In genomic region chr13:42056712-42057332, GRCm38 (mm10) we compare ENCODE assay signal across 1 mouse cellular context.
TF ChIP-seq lines count a peak whose summit lies in the region.

No protein-coding gene starts in this region.

TF ChIP-seq in MEL, 35 proteins besides CTCF, POLR2A, EP300 and RAD21 (continued from another document):
- no peak for TF ChIP-seq HCFC1 (IDR thresholded peaks at IDR 0.05; ENCODE audit: low read depth, low read length)
- TF ChIP-seq JUND (IDR thresholded peaks at IDR 0.05; ENCODE audit: low read depth, low read length) = no peak
- no peak for TF ChIP-seq MAFK (IDR thresholded peaks at IDR 0.05; ENCODE audit: borderline replicate concordance, low read depth, low read length)
- TF ChIP-seq POLR2AphosphoS2 (IDR thresholded peaks at IDR 0.05; ENCODE audit: low read length) = no peak
- TF ChIP-seq MXI1 (IDR thresholded peaks at IDR 0.05; ENCODE audit: low read depth, low read length) = no peak; the same call in 1 of the 2 replicates
TF ChIP-seq in MEL: peak in this region for 7.
